Mouse (Mus musculus): ENCODE results near the gene Appl2.

The Appl2 gene

DNA sequence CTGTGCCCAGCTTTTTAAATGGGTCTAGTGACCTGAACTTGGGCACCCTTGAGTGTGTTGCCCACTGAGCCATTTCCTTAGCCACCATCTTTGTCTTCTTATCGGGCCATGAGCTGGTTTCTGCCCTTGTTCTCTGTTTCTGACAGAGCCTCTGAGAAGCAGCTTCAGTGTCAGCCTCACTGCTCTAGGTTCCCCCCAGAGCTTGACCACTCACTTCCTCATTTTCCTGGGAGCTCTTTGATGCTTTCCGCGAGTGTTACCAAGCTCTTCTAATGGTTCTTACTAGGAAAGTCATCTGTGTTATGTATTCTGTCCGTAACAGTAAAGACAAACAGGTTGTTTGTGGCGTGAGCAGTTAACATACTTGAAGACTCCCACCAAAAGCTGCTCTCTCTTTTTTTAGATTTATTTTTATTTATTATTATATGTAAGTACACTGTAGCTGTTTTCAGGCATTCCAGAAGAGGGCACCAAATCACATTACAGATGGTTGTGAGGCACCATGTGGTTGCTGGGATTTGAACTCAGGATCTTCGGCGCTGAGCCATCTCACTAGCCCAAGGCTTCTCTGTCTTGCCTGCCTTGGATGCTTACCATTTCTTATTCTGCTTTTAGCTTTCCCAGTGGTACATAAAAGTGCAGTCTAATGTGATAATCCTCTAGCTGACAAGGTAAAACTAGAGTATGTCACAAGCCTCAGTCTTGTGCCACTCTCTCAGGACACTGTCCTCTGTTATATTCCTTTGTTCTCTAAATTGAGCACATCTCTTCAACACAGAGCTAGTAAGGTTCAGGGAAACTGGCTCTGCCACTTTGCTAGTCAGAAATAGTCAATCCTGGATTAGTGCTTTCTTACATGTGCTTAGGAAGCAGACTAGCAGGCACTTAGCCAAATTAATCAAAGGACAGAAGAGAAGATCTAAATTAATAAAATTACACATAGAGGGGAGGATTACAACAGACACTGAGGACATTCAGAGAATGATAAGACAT is 82.8 kb downstream of the Appl2 start:
- no peak for DNase-seq

GRCm38 (mm10) chr10:83563005-83563404 is 85.5 kb downstream of the Appl2 start:
- DNase-seq = no peak

Measured in lung, postnatal 14 days (tissue).